Mouse (Mus musculus): ENCODE measurements around the gene Fblim1. TPM values are rescaled to one million over a fixed set of nuclear protein-coding genes. Genes with fewer than 3 reads are reported as not detected.
"Not testable (repeated sequence)": the region's sequence is repeated elsewhere in the genome, so short reads cannot be mapped to it uniquely, and the experiment has no call there.

The Fblim1 gene
- polyA plus RNA-seq, 1 experiment: 8.4 TPM

DNA sequence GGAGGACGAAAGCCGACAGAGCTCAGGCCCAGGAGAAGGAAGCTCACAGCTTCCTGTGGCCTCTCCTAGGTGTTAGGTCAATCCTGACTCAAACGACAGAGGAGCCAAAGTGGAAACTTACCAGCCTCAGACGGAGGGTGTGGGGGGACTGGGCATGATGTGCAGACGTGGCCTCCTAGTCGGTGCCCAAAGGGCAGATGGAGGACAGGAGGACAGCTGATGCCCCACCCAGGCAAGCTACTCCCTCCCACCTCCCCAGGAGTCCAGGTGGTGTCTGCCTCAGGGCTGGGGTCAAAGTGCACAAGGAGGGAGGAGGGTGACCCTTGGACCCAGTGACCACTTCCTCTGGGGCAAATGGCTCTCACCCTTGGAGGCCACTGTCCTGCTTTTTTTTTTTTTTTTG is 34.6 kb downstream of the Fblim1 start:
- 53% methylated on average over 6 of the region's 6 CpGs for WGBS
- DNase-seq (ENCODE audit: low read depth in 1 of 2, low spot score in 2 of 2): no peak
- Histone ChIP-seq H3K4me1 (ENCODE audit: control insufficient read depth, insufficient read depth, insufficient read length) (no peaks in the 10 kb centered on the region), H3K4me3 (ENCODE audit: extremely low read depth, insufficient read depth, insufficient read length) (no peak overlapping the region), H3K36me3 (ENCODE audit: control insufficient read depth, insufficient read depth, low read length) (no peaks in the 10 kb centered on the region), H3K27me3 (ENCODE audit: control insufficient read depth, insufficient read depth, low read length) (no peaks in the 10 kb centered on the region), H3K27ac (ENCODE audit: insufficient read depth, low read length) (no peak overlapping the region)
- TF ChIP-seq CTCF (IDR thresholded peaks at IDR 0.05; ENCODE audit: extremely low read depth, insufficient read depth, insufficient read length, insufficient replicate concordance) (no peak), POLR2A (IDR thresholded peaks at IDR 0.05; ENCODE audit: low read depth, low read length) (no peak)

DNA sequence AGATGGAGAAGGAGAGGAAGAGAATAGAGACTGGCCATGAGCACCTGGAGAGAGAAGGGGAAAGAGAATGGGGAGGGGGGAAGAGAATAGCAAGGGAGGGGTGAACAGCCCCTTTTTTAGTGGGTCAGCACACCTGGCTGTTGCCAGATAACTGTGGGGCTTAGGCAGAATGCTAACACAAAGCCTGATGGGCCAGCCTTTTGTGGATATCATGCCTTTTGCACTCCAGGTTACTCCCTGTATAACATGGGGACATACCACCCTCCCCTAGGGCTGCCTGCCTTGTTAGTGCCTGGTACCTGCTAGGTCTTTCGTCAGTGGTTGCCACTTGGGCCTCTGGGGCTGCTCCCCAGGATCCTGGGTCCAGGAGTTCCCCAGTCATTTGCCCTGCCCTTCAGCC is 35.1 kb downstream of the Fblim1 start:
- Histone ChIP-seq H3K36me3 (ENCODE audit: control insufficient read depth, insufficient read depth, low read length) (no peaks in the 10 kb centered on the region), H3K4me1 (ENCODE audit: control insufficient read depth, insufficient read depth, insufficient read length) (no peaks in the 10 kb centered on the region), H3K4me3 (ENCODE audit: extremely low read depth, insufficient read depth, insufficient read length) (no peak overlapping the region), H3K27me3 (ENCODE audit: control insufficient read depth, insufficient read depth, low read length) (no peaks in the 10 kb centered on the region), H3K27ac (ENCODE audit: insufficient read depth, low read length) (no peak overlapping the region)
- no peak for TF ChIP-seq POLR2A (IDR thresholded peaks at IDR 0.05; ENCODE audit: low read depth, low read length)
- TF ChIP-seq CTCF (IDR thresholded peaks at IDR 0.05; ENCODE audit: extremely low read depth, insufficient read depth, insufficient read length, insufficient replicate concordance): no peak
- no peak for DNase-seq (ENCODE audit: low read depth in 1 of 2, low spot score in 2 of 2)
- 96% methylated on average over 1 of the region's 1 CpGs for WGBS

DNA sequence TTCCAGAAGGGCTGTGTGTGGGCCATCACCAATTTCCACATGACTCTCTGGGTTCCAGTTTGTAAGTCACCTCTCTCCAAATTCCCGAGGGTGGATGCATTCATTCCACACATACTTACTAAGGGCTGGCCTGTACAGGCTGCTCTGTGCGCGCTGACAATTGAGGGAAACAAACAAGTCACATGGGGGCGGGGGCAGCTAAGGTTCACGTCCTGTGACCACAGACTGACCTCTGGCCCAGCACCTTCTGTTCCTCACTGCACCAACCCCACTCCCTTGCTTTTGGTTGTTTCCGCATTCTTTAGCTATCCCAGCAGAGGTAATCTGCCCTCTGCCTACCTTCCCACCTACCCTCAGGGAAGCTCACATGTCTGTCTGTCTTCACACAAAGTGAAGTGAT is 35.9 kb downstream of the Fblim1 start:
- WGBS: 88% methylated on average over 6 of the region's 6 CpGs
- H3K27ac ChIP-seq (ENCODE audit: insufficient read depth, low read length): no peak overlapping the region

DNA sequence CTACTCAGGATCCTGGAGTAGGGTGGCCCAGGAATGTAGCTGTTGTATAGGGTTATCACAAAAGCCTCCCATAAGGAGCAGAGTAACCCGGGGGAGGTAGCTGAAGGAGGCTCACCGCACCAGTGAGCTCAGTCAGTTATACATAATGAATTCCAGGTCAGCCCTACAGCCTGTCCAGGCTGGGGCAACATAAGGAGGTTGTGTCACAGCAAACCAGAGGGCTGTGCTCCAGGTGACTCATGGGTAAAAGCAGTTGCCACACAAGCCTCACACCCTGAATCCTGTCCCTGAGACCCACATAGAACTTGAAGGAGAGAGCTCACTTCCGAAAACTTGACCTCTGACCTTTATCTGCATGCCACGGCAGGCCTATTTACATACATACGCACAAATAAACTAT is 36.9 kb downstream of the Fblim1 start:
- Histone ChIP-seq H3K27ac (ENCODE audit: insufficient read depth, low read length) (no peak overlapping the region), H3K27me3 (ENCODE audit: control insufficient read depth, insufficient read depth, low read length) (no peaks in the 10 kb centered on the region), H3K4me3 (ENCODE audit: extremely low read depth, insufficient read depth, insufficient read length) (no peak overlapping the region), H3K4me1 (ENCODE audit: control insufficient read depth, insufficient read depth, insufficient read length) (no peaks in the 10 kb centered on the region), H3K36me3 (ENCODE audit: control insufficient read depth, insufficient read depth, low read length) (no peaks in the 10 kb centered on the region)
- 93% methylated on average over 5 of the region's 5 CpGs for WGBS
- TF ChIP-seq POLR2A (IDR thresholded peaks at IDR 0.05; ENCODE audit: low read depth, low read length) (no peak), CTCF (IDR thresholded peaks at IDR 0.05; ENCODE audit: extremely low read depth, insufficient read depth, insufficient read length, insufficient replicate concordance) (no peak)
- DNase-seq (ENCODE audit: low read depth in 1 of 2, low spot score in 2 of 2): no peak

More for the DNA sequence above, 35.9 kb downstream of the Fblim1 start:
- H3K27me3 ChIP-seq (ENCODE audit: control insufficient read depth, insufficient read depth, low read length): no peaks in the 10 kb centered on the region
- no peaks in the 10 kb centered on the region for H3K36me3 ChIP-seq (ENCODE audit: control insufficient read depth, insufficient read depth, low read length)
- TF ChIP-seq CTCF (IDR thresholded peaks at IDR 0.05; ENCODE audit: extremely low read depth, insufficient read depth, insufficient read length, insufficient replicate concordance): no peak
- no peak for TF ChIP-seq POLR2A (IDR thresholded peaks at IDR 0.05; ENCODE audit: low read depth, low read length)
- no peak for DNase-seq (ENCODE audit: low read depth in 1 of 2, low spot score in 2 of 2)
- H3K4me3 ChIP-seq (ENCODE audit: extremely low read depth, insufficient read depth, insufficient read length): no peak overlapping the region
- H3K4me1 ChIP-seq (ENCODE audit: control insufficient read depth, insufficient read depth, insufficient read length): no peaks in the 10 kb centered on the region

DNA sequence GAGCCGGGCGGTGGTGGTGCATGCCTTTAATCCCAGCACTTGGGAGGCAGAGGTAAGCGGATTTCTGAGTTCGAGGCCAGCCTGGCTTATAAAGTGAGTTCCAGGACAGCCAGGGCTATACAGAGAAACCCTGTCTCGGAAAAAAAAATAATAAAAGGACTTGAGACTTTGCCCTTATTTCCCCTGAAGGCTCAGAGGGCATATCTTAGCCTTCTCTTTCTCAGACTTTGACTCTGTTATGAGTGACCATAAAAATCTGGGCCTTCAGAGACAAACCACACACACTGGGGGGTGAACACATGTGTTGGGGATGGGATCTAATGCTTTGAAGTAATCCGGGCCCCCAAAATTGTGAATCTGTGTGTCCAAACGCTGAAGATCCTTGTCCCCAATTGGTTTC is 38.7 kb downstream of the Fblim1 start:
- not testable (repeated sequence) for DNase-seq (ENCODE audit: low read depth in 1 of 2, low spot score in 2 of 2); H3K27me3 ChIP-seq (ENCODE audit: control insufficient read depth, insufficient read depth, low read length); H3K27ac ChIP-seq (ENCODE audit: insufficient read depth, low read length); H3K4me3 ChIP-seq (ENCODE audit: extremely low read depth, insufficient read depth, insufficient read length); H3K4me1 ChIP-seq (ENCODE audit: control insufficient read depth, insufficient read depth, insufficient read length); H3K36me3 ChIP-seq (ENCODE audit: control insufficient read depth, insufficient read depth, low read length)
- WGBS: 89% methylated on average over 7 of the region's 7 CpGs

DNA sequence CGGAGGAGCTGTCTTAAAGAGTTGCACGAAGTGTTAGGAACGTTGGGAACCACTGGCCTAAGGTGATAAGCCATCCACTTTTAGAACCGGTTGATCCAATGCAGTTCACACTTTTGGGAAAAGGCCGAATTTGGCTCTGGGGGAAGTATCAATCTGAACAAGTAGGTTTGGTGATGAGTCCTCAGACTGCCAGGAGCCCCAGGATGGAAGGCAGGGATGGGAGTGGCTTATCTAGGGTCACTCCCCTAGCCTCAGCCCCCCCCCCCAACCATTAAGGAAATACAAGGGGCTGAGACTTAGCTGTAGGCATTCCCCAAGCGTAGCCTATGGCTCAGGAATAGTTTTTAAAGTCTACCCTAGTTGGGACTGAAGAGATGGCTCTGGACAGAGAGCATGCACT is 39.7 kb downstream of the Fblim1 start:
- Histone ChIP-seq H3K4me1 (ENCODE audit: control insufficient read depth, insufficient read depth, insufficient read length) (no peaks in the 10 kb centered on the region), H3K36me3 (ENCODE audit: control insufficient read depth, insufficient read depth, low read length) (no peaks in the 10 kb centered on the region), H3K4me3 (ENCODE audit: extremely low read depth, insufficient read depth, insufficient read length) (no peak overlapping the region), H3K27ac (ENCODE audit: insufficient read depth, low read length) (no peak overlapping the region), H3K27me3 (ENCODE audit: control insufficient read depth, insufficient read depth, low read length) (no peaks in the 10 kb centered on the region)
- no peak for DNase-seq (ENCODE audit: low read depth in 1 of 2, low spot score in 2 of 2)
- 91% methylated on average over 6 of the region's 6 CpGs for WGBS
- TF ChIP-seq POLR2A (IDR thresholded peaks at IDR 0.05; ENCODE audit: low read depth, low read length) (no peak), CTCF (IDR thresholded peaks at IDR 0.05; ENCODE audit: extremely low read depth, insufficient read depth, insufficient read length, insufficient replicate concordance) (no peak)

DNA sequence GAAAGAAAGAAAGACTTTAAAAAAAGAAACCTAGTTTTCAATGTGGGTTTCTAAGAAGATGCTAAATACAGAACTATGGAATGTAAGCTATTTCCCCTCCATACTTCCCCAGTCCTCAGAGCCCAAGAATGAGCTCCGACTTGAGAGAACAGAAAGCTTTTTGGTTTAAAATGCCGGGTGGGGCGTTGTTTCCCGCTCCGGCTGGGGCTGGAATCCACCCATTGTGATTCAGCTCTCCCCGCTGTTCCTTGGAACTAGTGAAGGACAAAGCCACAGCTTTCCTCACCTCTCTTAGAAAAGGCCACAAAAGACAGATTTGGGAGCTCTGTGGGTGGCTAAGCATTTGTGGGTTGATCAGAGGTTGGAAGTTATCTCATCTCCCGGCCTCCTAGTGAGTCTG is 40.6 kb downstream of the Fblim1 start:
- H3K27me3 ChIP-seq (ENCODE audit: control insufficient read depth, insufficient read depth, low read length): no peaks in the 10 kb centered on the region
- no peaks in the 10 kb centered on the region for H3K4me1 ChIP-seq (ENCODE audit: control insufficient read depth, insufficient read depth, insufficient read length)
- DNase-seq (ENCODE audit: low read depth in 1 of 2, low spot score in 2 of 2): no peak
- 64% methylated on average over 7 of the region's 7 CpGs for WGBS
- no peak for TF ChIP-seq POLR2A (IDR thresholded peaks at IDR 0.05; ENCODE audit: low read depth, low read length)
- no peak for TF ChIP-seq CTCF (IDR thresholded peaks at IDR 0.05; ENCODE audit: extremely low read depth, insufficient read depth, insufficient read length, insufficient replicate concordance)
- no peak overlapping the region for H3K4me3 ChIP-seq (ENCODE audit: extremely low read depth, insufficient read depth, insufficient read length)
- no peaks in the 10 kb centered on the region for H3K36me3 ChIP-seq (ENCODE audit: control insufficient read depth, insufficient read depth, low read length)
- H3K27ac ChIP-seq (ENCODE audit: insufficient read depth, low read length): no peak overlapping the region

Data from spleen, adult 2 months (tissue).